In genomic region chr15:44035900-44036299, GRCm38 (mm10) we compare ENCODE assay signal across 13 mouse cellular contexts.
A peak's percentile ranks its signal among the peaks of the same experiment; 100 is the strongest.
DNase-seq lines count a peak whose midpoint lies in the region; ATAC-seq and TF ChIP-seq lines count a peak whose summit lies in the region.
"Had no signal": no experiment of that assay in that cellular context is flagged by ENCODE, and none has a peak within 500 bp of the region (broad histone marks: within the 10 kb centered on the region; RNA-seq: fewer than 3 reads in every experiment).

No protein-coding gene starts in this region.

- H3K4me1 ChIP-seq in forebrain, embryonic 11.5 days (replicated peaks; ENCODE audit: control insufficient read depth, insufficient read depth, low read length) = no peaks in the 10 kb centered on the region
- H3K4me1 ChIP-seq in forebrain, embryonic 10.5 days = no peaks in the 10 kb centered on the region
- no peaks in the 10 kb centered on the region for H3K4me1 ChIP-seq in kidney, postnatal 0 days (replicated peaks; ENCODE audit: insufficient read depth, low read length)
- H3K4me1 ChIP-seq in kidney, embryonic 14.5 days (ENCODE audit: control insufficient read depth, insufficient read depth, low read length) = no peaks in the 10 kb centered on the region
- H3K4me1 ChIP-seq in midbrain, embryonic 15.5 days = no peaks in the 10 kb centered on the region

- no peaks in the 10 kb centered on the region for H3K9me3 ChIP-seq in forebrain, embryonic 11.5 days (ENCODE audit: control insufficient read depth, low read length)
- no peaks in the 10 kb centered on the region for H3K9me3 ChIP-seq in forebrain, embryonic 10.5 days
- no peaks in the 10 kb centered on the region for H3K9me3 ChIP-seq in kidney, postnatal 0 days (replicated peaks; ENCODE audit: low read length)
- no peaks in the 10 kb centered on the region for H3K9me3 ChIP-seq in kidney, embryonic 14.5 days (ENCODE audit: control insufficient read depth, low read length)
- no peaks in the 10 kb centered on the region for H3K9me3 ChIP-seq in midbrain, embryonic 15.5 days

- 0 out of 2 replicates have a peak, but pooled peaks have one; percentile 46 for ATAC-seq in forebrain, embryonic 11.5 days (replicated peaks; ENCODE audit: low FRiP score)
- ATAC-seq in kidney, postnatal 0 days (replicated peaks; ENCODE audit: low FRiP score, low read depth) = no peak
- ATAC-seq in kidney, embryonic 14.5 days (ENCODE audit: low FRiP score, low TSS enrichment) = no peak
- ATAC-seq in midbrain, embryonic 15.5 days (replicated peaks) = peak; percentile 89

- H3K27me3 ChIP-seq in forebrain, embryonic 11.5 days (ENCODE audit: control insufficient read depth, insufficient read depth, low read length) = no peaks in the 10 kb centered on the region
- no peaks in the 10 kb centered on the region for H3K27me3 ChIP-seq in forebrain, embryonic 10.5 days (ENCODE audit: poor library complexity, severe bottlenecking)
- H3K27me3 ChIP-seq in kidney, postnatal 0 days (ENCODE audit: insufficient read depth, low read length) = no peaks in the 10 kb centered on the region
- H3K27me3 ChIP-seq in kidney, embryonic 14.5 days (ENCODE audit: control insufficient read depth, insufficient read depth, low read length) = no peaks in the 10 kb centered on the region
- no peaks in the 10 kb centered on the region for H3K27me3 ChIP-seq in midbrain, embryonic 15.5 days (replicated peaks)

- no peak overlapping the region for H3K27ac ChIP-seq in forebrain, embryonic 11.5 days (ENCODE audit: low read depth, low read length)
- no peak overlapping the region for H3K27ac ChIP-seq in forebrain, embryonic 10.5 days
- H3K27ac ChIP-seq in kidney, postnatal 0 days = no peak overlapping the region
- no peak overlapping the region for H3K27ac ChIP-seq in kidney, embryonic 14.5 days (ENCODE audit: low read depth, low read length)
- no peak overlapping the region for H3K27ac ChIP-seq in midbrain, embryonic 15.5 days

- TF ChIP-seq CTCF in kidney, postnatal 0 days (IDR thresholded peaks at IDR 0.05; ENCODE audit: low read depth) = peak; percentile 66

- no peak overlapping the region for H3K9ac ChIP-seq in forebrain, embryonic 11.5 days (ENCODE audit: low read length)
- H3K9ac ChIP-seq in kidney, postnatal 0 days (ENCODE audit: low read depth, low read length) = no peak overlapping the region
- no peak overlapping the region for H3K9ac ChIP-seq in kidney, embryonic 14.5 days (ENCODE audit: low read depth, low read length)
- H3K9ac ChIP-seq in midbrain, embryonic 15.5 days = no peak overlapping the region

- H3K4me2 ChIP-seq in forebrain, embryonic 11.5 days (ENCODE audit: low read depth, low read length, severe bottlenecking) = no peak overlapping the region
- no peak overlapping the region for H3K4me2 ChIP-seq in kidney, postnatal 0 days (ENCODE audit: low read length)
- H3K4me2 ChIP-seq in kidney, embryonic 14.5 days (replicated peaks; ENCODE audit: low read depth, low read length) = no peak overlapping the region
- H3K4me2 ChIP-seq in midbrain, embryonic 15.5 days = no peak overlapping the region

- no peak for DNase-seq in forebrain, embryonic 11.5 days (ENCODE audit: low spot score)
- no peak for DNase-seq in forebrain, embryonic 10.5 days (ENCODE audit: extremely low spot score, low spot score)
- DNase-seq in kidney, postnatal 0 days (ENCODE audit: low spot score) = peak; percentile 53
- DNase-seq in adipocyte (ENCODE audit: low spot score) = peak; percentile 6
- no peak for DNase-seq in c-Kit-positive CD71-positive TER-119-positive erythroid progenitor cells, embryonic 14.5 days (ENCODE audit: low spot score)
- DNase-seq in kidney, postnatal 10 days = no peak
- DNase-seq: heart, postnatal 14 days; liver; right cerebral cortex, adult 18-20 months; thymus, postnatal 4 days had no signal

- H3K36me3 ChIP-seq in forebrain, embryonic 11.5 days (ENCODE audit: control insufficient read depth, insufficient read depth, low read length) = no peaks in the 10 kb centered on the region
- no peaks in the 10 kb centered on the region for H3K36me3 ChIP-seq in forebrain, embryonic 10.5 days (replicated peaks)
- H3K36me3 ChIP-seq in kidney, postnatal 0 days (ENCODE audit: insufficient read depth, low read length) = no peaks in the 10 kb centered on the region
- no peaks in the 10 kb centered on the region for H3K36me3 ChIP-seq in kidney, embryonic 14.5 days (ENCODE audit: control insufficient read depth, insufficient read depth, low read length)
- no peaks in the 10 kb centered on the region for H3K36me3 ChIP-seq in midbrain, embryonic 15.5 days (replicated peaks)

- no peak overlapping the region for H3K4me3 ChIP-seq in forebrain, embryonic 11.5 days (ENCODE audit: low read depth, low read length)
- no peak overlapping the region for H3K4me3 ChIP-seq in forebrain, embryonic 10.5 days
- no peak overlapping the region for H3K4me3 ChIP-seq in kidney, postnatal 0 days (replicated peaks; ENCODE audit: low read depth, low read length)
- H3K4me3 ChIP-seq in kidney, embryonic 14.5 days (ENCODE audit: low read length) = no peak overlapping the region
- H3K4me3 ChIP-seq in midbrain, embryonic 15.5 days = no peak overlapping the region
- H3K4me3 ChIP-seq: erythroblast, embryonic 14.5 days had no signal

Comparison
In these comparisons a context has a peak if more than half of its experiments do, and no peak if none do; other contexts are left out.
1. DNase-seq: peak in kidney, postnatal 0 days (single experiment) and adipocyte (single experiment); none in forebrain, embryonic 11.5 days (single experiment), forebrain, embryonic 10.5 days (single experiment), c-Kit-positive CD71-positive TER-119-positive erythroid progenitor cells, embryonic 14.5 days (single experiment) and kidney, postnatal 10 days (single experiment).
2. ATAC-seq: peak in forebrain, embryonic 11.5 days (single experiment) and midbrain, embryonic 15.5 days (single experiment); none in kidney, postnatal 0 days (single experiment) and kidney, embryonic 14.5 days (single experiment).